Mouse (Mus musculus) cerebellum, postnatal 10 days (tissue): Measurements from ENCODE around the gene Gm11361.

Experiments used
- DNase-seq, 2 experiments: peaks; one replicate each; pipeline ENCODE4 v3.0.0; 2021; ENCODE audit warnings: mixed read lengths in 2 of 2

Gm11361 gene

GRCm38 (mm10) chr13:28257228-28257627 is at the start of gene Gm11361:
Gene Gm11361 (plus strand): TSS chr13:28257528.
- DNase-seq: no peak

DNA sequence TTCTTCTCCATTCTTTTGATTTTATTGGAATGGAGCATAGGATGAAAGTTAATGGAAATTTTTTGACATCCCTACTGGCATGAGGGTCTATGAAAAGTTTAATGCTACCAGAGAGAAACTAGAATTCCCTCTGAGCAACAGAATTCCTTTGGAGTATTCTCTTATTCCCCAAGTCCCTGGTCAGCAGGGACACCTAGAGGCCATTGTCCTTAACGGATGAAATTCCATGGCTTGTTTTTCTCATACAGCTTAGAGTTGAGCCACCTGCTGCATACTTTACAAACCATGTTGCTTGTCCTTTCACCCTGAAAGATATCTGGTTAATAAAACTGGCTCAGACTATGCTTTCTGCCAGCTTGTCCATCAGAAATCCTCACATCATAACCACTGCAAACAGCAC is 7.1 kb downstream of the Gm11361 start:
- no peak for DNase-seq

DNA sequence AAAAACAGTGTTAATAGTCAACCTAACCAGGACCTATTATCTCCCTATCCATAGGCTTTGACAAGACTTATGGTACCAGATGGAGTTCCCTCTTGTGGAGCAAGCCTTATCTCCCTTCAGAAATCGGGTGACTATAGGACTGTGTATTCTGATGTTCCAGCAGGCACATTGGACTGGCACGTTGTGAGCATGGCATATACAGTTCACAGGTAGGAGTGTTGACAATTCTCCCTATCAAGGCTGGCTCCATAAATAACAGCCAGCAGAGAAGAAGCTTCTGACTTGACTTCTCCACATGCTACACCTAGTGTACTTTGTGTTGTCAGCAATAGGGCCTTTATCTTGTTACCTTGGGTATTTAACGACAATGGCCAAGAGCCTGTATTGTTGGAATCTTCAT is 30.0 kb downstream of the Gm11361 start:
- DNase-seq: no peak

- no peak for DNase-seq
Observed at GRCm38 (mm10) chr13:28294272-28294671, 36.9 kb downstream of the Gm11361 start.

DNA sequence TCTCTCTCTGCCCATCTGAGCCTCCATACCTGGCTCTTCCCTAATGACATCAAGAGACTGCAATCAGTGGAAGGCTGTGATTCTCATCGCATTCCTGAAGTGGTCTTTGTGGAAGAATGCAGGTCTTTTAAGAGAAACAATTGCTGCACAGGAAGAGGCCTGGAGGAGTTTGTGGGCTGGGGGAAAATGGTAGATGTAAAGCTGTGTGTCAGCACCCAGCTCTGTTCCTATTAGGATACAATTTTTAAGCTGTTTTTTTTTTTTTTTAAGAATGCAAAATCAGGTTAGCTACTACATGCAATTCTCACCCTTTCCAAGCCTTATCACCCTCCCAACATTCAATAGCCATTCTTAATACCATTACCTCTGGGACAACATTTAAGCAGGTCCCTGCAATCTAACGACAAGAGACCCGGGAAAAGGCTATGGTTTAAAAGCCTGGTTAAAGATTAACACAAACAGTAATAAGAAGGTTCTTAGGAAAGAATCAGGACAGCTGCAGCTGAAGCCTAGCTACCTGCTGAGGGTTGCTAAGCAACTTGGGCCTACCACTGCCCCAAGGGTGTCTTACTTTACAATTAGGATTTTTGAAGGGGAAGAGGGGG is 37.5 kb downstream of the Gm11361 start:
- DNase-seq: peak; percentile 40 to 57

GRCm38 (mm10) chr13:28295492-28295891 is 38.2 kb downstream of the Gm11361 start:
- DNase-seq: no peak

- no peak for DNase-seq
Observed at GRCm38 (mm10) chr13:28297098-28297497, 39.8 kb downstream of the Gm11361 start.

- no peak for DNase-seq
Observed at GRCm38 (mm10) chr13:28297577-28297976, 40.2 kb downstream of the Gm11361 start.
